Mouse (Mus musculus) midbrain, embryonic 13.5 days (tissue): Measurements from ENCODE around the gene Ccnb1. TPM values are rescaled to one million over a fixed set of nuclear protein-coding genes. Genes with fewer than 3 reads are reported as not detected.

Experiments
- ATAC-seq: fragments of 200-750 bp; cut with Nextera tagmentation; 2 replicates; pipeline ENCODE4 v1.8.0; 2017; ENCODE audit warnings: mild to moderate bottlenecking, moderate TSS enrichment, moderate library complexity
- H3K27ac ChIP-seq: fragments of 300-500 bp; sonication (generic); 2 replicates; pipeline ENCODE4 v1.5.1; 2015; ENCODE audit warnings: inconsistent platforms, mild to moderate bottlenecking, moderate library complexity
- H3K27me3 ChIP-seq: fragments of 300-500 bp; sonication (generic); 2 replicates; pipeline ENCODE4 v1.6.1; 2015; ENCODE audit warnings: mild to moderate bottlenecking, inconsistent platforms
- H3K36me3 ChIP-seq: fragments of 300-500 bp; sonication (generic); 2 replicates; pipeline ENCODE4 v1.6.1; 2015; ENCODE audit warnings: mild to moderate bottlenecking, inconsistent platforms
- H3K4me1 ChIP-seq: fragments of 300-500 bp; sonication (generic); replicated peaks from 2 replicates; pipeline ENCODE4 v1.6.1; 2015; ENCODE audit warnings: inconsistent platforms
- H3K4me2 ChIP-seq: fragments of 300-500 bp; sonication (generic); replicated peaks from 2 replicates; pipeline ENCODE4 v1.6.1; 2015; ENCODE audit warnings: moderate library complexity, mild to moderate bottlenecking, inconsistent platforms
- H3K4me3 ChIP-seq: fragments of 300-500 bp; sonication (generic); replicated peaks from 2 replicates; pipeline ENCODE4 v1.5.1; 2015; ENCODE audit warnings: mild to moderate bottlenecking, inconsistent platforms
- H3K9ac ChIP-seq: fragments of 300-500 bp; sonication (generic); replicated peaks from 2 replicates; pipeline ENCODE4 v1.6.1; 2015; ENCODE audit warnings: mild to moderate bottlenecking, inconsistent platforms
- H3K9me3 ChIP-seq: fragments of 300-500 bp; sonication (generic); 2 replicates; pipeline ENCODE4 v1.6.1; 2016; ENCODE audit warnings: mild to moderate bottlenecking, inconsistent platforms
- WGBS: fragments of 180-500 bp; shearing (Covaris S2); methylation state at CpG from one replicate; pipeline ENCODE4 v1.1.7; 2015; 5-methylcytosine and 5-hydroxymethylcytosine counted together
- polyA plus RNA-seq: library from polyadenylated mRNA; unstranded; fragments of >200 nt; fragmentation: Nextera tagmentation; extraction: Ambion mirVana; gene quantifications from 2 replicates; pipeline ENCODE4 v1.2.1, GENCODE M21; 2015

Ccnb1 gene
- polyA plus RNA-seq: 119 and 130 TPM in 2 replicates

- WGBS: under 1% methylated on average over 35 of the region's 35 CpGs
- Histone ChIP-seq H3K36me3 (no peaks in the 10 kb centered on the region), H3K4me1 (peaks cover 28% of the 10 kb centered on the region), H3K4me2 (peak within 1 kb of the TSS; percentile 99), H3K9ac (peak within 1 kb of the TSS; percentile 71), H3K9me3 (no peaks in the 10 kb centered on the region), H3K27me3 (no peaks in the 10 kb centered on the region), H3K27ac (no peak within 1 kb of the TSS), H3K4me3 (peak within 1 kb of the TSS; percentile 78)
- ATAC-seq: peak; percentile 99
These were observed at the start of gene Ccnb1 for GRCm38 (mm10) chr13:100786414-100786867. TSS of gene Ccnb1 (minus strand) at chr13:100786570.

GRCm38 (mm10) chr13:100834777-100835176 is 48.4 kb upstream of the Ccnb1 start:
- ATAC-seq: no peak
- H3K4me1 ChIP-seq: peaks cover 22% of the 10 kb centered on the region
- H3K4me2 ChIP-seq: no peak overlapping the region
- H3K27me3 ChIP-seq: no peaks in the 10 kb centered on the region
- no peaks in the 10 kb centered on the region for H3K9me3 ChIP-seq
- H3K36me3 ChIP-seq: no peaks in the 10 kb centered on the region
- H3K4me3 ChIP-seq: no peak overlapping the region
- H3K27ac ChIP-seq: no peak overlapping the region
- H3K9ac ChIP-seq: no peak overlapping the region

GRCm38 (mm10) chr13:100833640-100834002 is 47.3 kb upstream of the Ccnb1 start:
- WGBS: 61% methylated on average over 6 of the region's 6 CpGs
- Histone ChIP-seq H3K4me2 (peak overlapping the region; percentile 78), H3K36me3 (no peaks in the 10 kb centered on the region), H3K27ac (no peak overlapping the region), H3K9ac (no peak overlapping the region), H3K4me3 (peak overlapping the region; percentile 95), H3K9me3 (no peaks in the 10 kb centered on the region), H3K27me3 (no peaks in the 10 kb centered on the region), H3K4me1 (peaks cover 22% of the 10 kb centered on the region)
- ATAC-seq: no peak

- under 1% methylated on average over 91 of the region's 94 CpGs for WGBS
These were observed 46.6 kb upstream of the Ccnb1 start, which contains the start of gene Slc30a5 for GRCm38 (mm10) chr13:100832741-100833639. TSS of gene Slc30a5 (minus strand) at chr13:100833427.

GRCm38 (mm10) chr13:100832188-100832587 is 45.8 kb upstream of the Ccnb1 start:
- Histone ChIP-seq H3K36me3 (peaks cover 7% of the 10 kb centered on the region), H3K27ac (peak overlapping the region; percentile 92; the same call in 1 of the 2 replicates), H3K4me3 (peak overlapping the region; percentile 95), H3K4me2 (peak overlapping the region; percentile 78), H3K27me3 (no peaks in the 10 kb centered on the region), H3K9ac (peak overlapping the region; percentile 96), H3K9me3 (no peaks in the 10 kb centered on the region), H3K4me1 (peaks cover 22% of the 10 kb centered on the region)
- 9% methylated on average over 8 of the region's 8 CpGs for WGBS
- no peak for ATAC-seq

More at GRCm38 (mm10) chr13:100832741-100833639, 46.6 kb upstream of the Ccnb1 start, which contains the start of gene Slc30a5:
- peak within 1 kb of the TSS; percentile 95 for H3K4me3 ChIP-seq
- peak within 1 kb of the TSS; percentile 96 for H3K9ac ChIP-seq
- peaks cover 22% of the 10 kb centered on the region for H3K4me1 ChIP-seq
- peak within 1 kb of the TSS; percentile 92 for H3K27ac ChIP-seq
- H3K9me3 ChIP-seq: no peaks in the 10 kb centered on the region
- peaks cover under 1% of the 10 kb centered on the region; the same call in 1 of the 2 replicates for H3K36me3 ChIP-seq
- peak; percentile 98 for ATAC-seq
- H3K4me2 ChIP-seq: peak within 1 kb of the TSS; percentile 78
- no peaks in the 10 kb centered on the region for H3K27me3 ChIP-seq

- 88% methylated on average over 6 of the region's 6 CpGs for WGBS
- peak overlapping the region; percentile 78; the same call in 1 of the 2 replicates for H3K4me2 ChIP-seq
- H3K9ac ChIP-seq: peak overlapping the region; percentile 53
- H3K4me1 ChIP-seq: peaks cover 22% of the 10 kb centered on the region
- ATAC-seq: no peak
- no peaks in the 10 kb centered on the region for H3K9me3 ChIP-seq
- H3K36me3 ChIP-seq: peaks cover 14% of the 10 kb centered on the region
- H3K27me3 ChIP-seq: no peaks in the 10 kb centered on the region
- no peak overlapping the region for H3K27ac ChIP-seq
- no peak overlapping the region for H3K4me3 ChIP-seq
These were observed 44.8 kb upstream of the Ccnb1 start for GRCm38 (mm10) chr13:100831123-100831522.

GRCm38 (mm10) chr13:100825627-100826410 is 39.4 kb upstream of the Ccnb1 start:
- Histone ChIP-seq H3K4me2 (no peak overlapping the region), H3K27ac (no peak overlapping the region), H3K27me3 (no peaks in the 10 kb centered on the region), H3K9ac (no peak overlapping the region), H3K4me1 (peaks cover 5% of the 10 kb centered on the region), H3K36me3 (peaks cover 51% of the 10 kb centered on the region), H3K9me3 (no peaks in the 10 kb centered on the region), H3K4me3 (no peak overlapping the region)
- 94% methylated on average over 9 of the region's 9 CpGs for WGBS
- no peak for ATAC-seq

- peaks cover 58% of the 10 kb centered on the region for H3K36me3 ChIP-seq
- 98% methylated on average over 3 of the region's 3 CpGs for WGBS
- no peak for ATAC-seq
These were observed 38.5 kb upstream of the Ccnb1 start for GRCm38 (mm10) chr13:100824916-100825315.

GRCm38 (mm10) chr13:100824306-100824705 is 37.9 kb upstream of the Ccnb1 start:
- H3K4me2 ChIP-seq: no peak overlapping the region
- ATAC-seq: no peak
- peaks cover 63% of the 10 kb centered on the region for H3K36me3 ChIP-seq
- H3K4me1 ChIP-seq: no peaks in the 10 kb centered on the region
- H3K27me3 ChIP-seq: no peaks in the 10 kb centered on the region
- H3K9ac ChIP-seq: no peak overlapping the region
- 92% methylated on average over 6 of the region's 6 CpGs for WGBS
- no peaks in the 10 kb centered on the region for H3K9me3 ChIP-seq
- no peak overlapping the region for H3K4me3 ChIP-seq
- H3K27ac ChIP-seq: no peak overlapping the region

More at GRCm38 (mm10) chr13:100824916-100825315, 38.5 kb upstream of the Ccnb1 start:
- no peak overlapping the region for H3K4me2 ChIP-seq
- H3K27ac ChIP-seq: no peak overlapping the region
- H3K4me3 ChIP-seq: no peak overlapping the region
- no peaks in the 10 kb centered on the region for H3K9me3 ChIP-seq
- H3K27me3 ChIP-seq: no peaks in the 10 kb centered on the region
- H3K9ac ChIP-seq: no peak overlapping the region
- no peaks in the 10 kb centered on the region for H3K4me1 ChIP-seq

- H3K4me3 ChIP-seq: no peak overlapping the region
- no peak for ATAC-seq
- no peaks in the 10 kb centered on the region for H3K9me3 ChIP-seq
- WGBS: 94% methylated on average over 3 of the region's 3 CpGs
- H3K4me1 ChIP-seq: no peaks in the 10 kb centered on the region
- no peak overlapping the region for H3K9ac ChIP-seq
- no peaks in the 10 kb centered on the region for H3K27me3 ChIP-seq
- no peak overlapping the region for H3K4me2 ChIP-seq
- H3K36me3 ChIP-seq: peaks cover 66% of the 10 kb centered on the region
- no peak overlapping the region for H3K27ac ChIP-seq
These were observed 37.5 kb upstream of the Ccnb1 start for GRCm38 (mm10) chr13:100823863-100824262.

GRCm38 (mm10) chr13:100814451-100814850 is 28.1 kb upstream of the Ccnb1 start:
- Histone ChIP-seq H3K27ac (no peak overlapping the region), H3K36me3 (peaks cover 70% of the 10 kb centered on the region), H3K9me3 (no peaks in the 10 kb centered on the region), H3K4me2 (no peak overlapping the region), H3K9ac (no peak overlapping the region), H3K4me1 (no peaks in the 10 kb centered on the region), H3K27me3 (no peaks in the 10 kb centered on the region), H3K4me3 (no peak overlapping the region)
- no peak for ATAC-seq
- 95% methylated on average over 6 of the region's 6 CpGs for WGBS

GRCm38 (mm10) chr13:100805776-100806175 is 19.4 kb upstream of the Ccnb1 start:
- WGBS: 97% methylated on average over 3 of the region's 3 CpGs
- no peak overlapping the region for H3K4me2 ChIP-seq
- H3K27me3 ChIP-seq: no peaks in the 10 kb centered on the region
- ATAC-seq: no peak
- no peaks in the 10 kb centered on the region for H3K9me3 ChIP-seq
- H3K4me3 ChIP-seq: no peak overlapping the region
- no peaks in the 10 kb centered on the region for H3K4me1 ChIP-seq
- no peak overlapping the region for H3K9ac ChIP-seq
- H3K36me3 ChIP-seq: peaks cover 73% of the 10 kb centered on the region
- H3K27ac ChIP-seq: no peak overlapping the region
